Mouse (Mus musculus) brain, embryonic 14.5 days (tissue): ENCODE results near the gene AW011738. TPM values are rescaled to one million over a fixed set of nuclear protein-coding genes. Genes with fewer than 3 reads are reported as not detected.

Experiments
- DNase-seq: peaks from one replicate; pipeline ENCODE4 v3.0.0-alpha.2; 2011; ENCODE audit warnings: low read depth
- CTCF ChIP-seq: fragments of 200-500 bp; IDR thresholded peaks from 2 replicates; pipeline ENCODE4 v1.5.1; 2012; ENCODE audit warnings: inconsistent platforms, mild to moderate bottlenecking, moderate library complexity, borderline replicate concordance; ENCODE audit not compliant: insufficient read depth, insufficient read length; ENCODE audit errors: extremely low read depth
- POLR2A ChIP-seq: fragments of 200-500 bp; IDR thresholded peaks from 2 replicates; pipeline ENCODE4 v1.6.1; 2012; ENCODE audit warnings: mild to moderate bottlenecking, inconsistent platforms, borderline replicate concordance; ENCODE audit not compliant: poor library complexity, insufficient read depth, insufficient read length, severe bottlenecking; ENCODE audit errors: extremely low read depth
- polyA plus RNA-seq: library from polyadenylated mRNA; depleted of rRNA; stranded (reverse); fragments of >200 nt; gene quantifications from 2 replicates; pipeline ENCODE4 v1.2.3, GENCODE M21; 2012; rRNA removed

The AW011738 gene
- polyA plus RNA-seq, 1 experiment = 4.8 TPM

GRCm38 (mm10) chr4:156234021-156234501 lies 31.0 kb downstream of the AW011738 start:
- peak; percentile 61 for DNase-seq
- TF ChIP-seq CTCF (no peak), POLR2A (no peak)

GRCm38 (mm10) chr4:156234701-156235213 lies 31.7 kb downstream of the AW011738 start, which contains the start of gene Plekhn1:
Gene Plekhn1, minus strand, starts transcription at chr4:156234857.
- TF ChIP-seq POLR2A (peak; percentile 49; the same call in 1 of the 2 replicates), CTCF (no peak)
- peak; percentile 93 for DNase-seq

- TF ChIP-seq CTCF (peak; percentile 41; the same call in 1 of the 2 replicates), POLR2A (no peak)
- DNase-seq = peak; percentile 92
These were observed 32.3 kb downstream of the AW011738 start for GRCm38 (mm10) chr4:156235360-156235770.

GRCm38 (mm10) chr4:156235808-156236533 lies 32.9 kb downstream of the AW011738 start, which contains the start of gene Noc2l:
Gene Noc2l, plus strand, starts transcription at chr4:156236010.
- TF ChIP-seq POLR2A = peak; percentile 97
- TF ChIP-seq CTCF = no peak
- DNase-seq = peak; percentile 98

- no peak for DNase-seq
- TF ChIP-seq CTCF (no peak), POLR2A (no peak)
These were observed 33.7 kb downstream of the AW011738 start for GRCm38 (mm10) chr4:156236651-156237447.

- TF ChIP-seq CTCF (no peak), POLR2A (no peak)
- DNase-seq = no peak
These were observed 46.5 kb downstream of the AW011738 start for GRCm38 (mm10) chr4:156249567-156249966.

GRCm38 (mm10) chr4:156251081-156251480 lies 48.0 kb downstream of the AW011738 start:
- TF ChIP-seq CTCF (no peak), POLR2A (no peak)
- peak; percentile 55 for DNase-seq

GRCm38 (mm10) chr4:156252140-156252539 lies 49.0 kb downstream of the AW011738 start:
- no peak for DNase-seq

GRCm38 (mm10) chr4:156252619-156253018 lies 49.5 kb downstream of the AW011738 start:
- no peak for TF ChIP-seq POLR2A
- no peak for TF ChIP-seq CTCF
- DNase-seq = no peak

More at GRCm38 (mm10) chr4:156252140-156252539, 49.0 kb downstream of the AW011738 start:
- TF ChIP-seq CTCF (no peak), POLR2A (no peak)

- DNase-seq = no peak
- TF ChIP-seq CTCF (no peak), POLR2A (no peak)
These were observed 49.9 kb downstream of the AW011738 start for GRCm38 (mm10) chr4:156253043-156253442.

GRCm38 (mm10) chr4:156254361-156255077 lies 51.4 kb downstream of the AW011738 start:
- no peak for TF ChIP-seq POLR2A
- TF ChIP-seq CTCF = no peak
- peak; percentile 55 for DNase-seq

Other genes starting within 250 kb of the AW011738 start
- gene C1qtnf12, start 241.0 kb upstream of the AW011738 start, polyA plus RNA-seq = 8.6 and 11.0 TPM in 2 replicates
- gene B3galt6, start 210.7 kb upstream of the AW011738 start, polyA plus RNA-seq = 19.3 and 22.2 TPM in 2 replicates
- gene Sdf4, start 210.4 kb upstream of the AW011738 start, polyA plus RNA-seq = 36.8 and 61.3 TPM in 2 replicates
- gene Tnfrsf4, start 189.5 kb upstream of the AW011738 start, polyA plus RNA-seq = 3.3 and 4.4 TPM in 2 replicates
- 0.24 and 0.25 TPM in 2 replicates for gene Tnfrsf18, start 177.1 kb upstream of the AW011738 start, polyA plus RNA-seq
- 0.05 and 0.23 TPM in 2 replicates for gene Ttll10, start 143.9 kb upstream of the AW011738 start, polyA plus RNA-seq
- gene 9430015G10Rik, start 93.3 kb upstream of the AW011738 start, polyA plus RNA-seq = 68.0 and 85.5 TPM in 2 replicates
- 3.3 and 3.8 TPM in 2 replicates for gene Rnf223, start 72.8 kb upstream of the AW011738 start, polyA plus RNA-seq
- 475 and 507 TPM in 2 replicates for gene Agrn, start 5.8 kb upstream of the AW011738 start, polyA plus RNA-seq
- 0.53 and 0.86 TPM in 2 replicates for gene Isg15, start 2.5 kb upstream of the AW011738 start, polyA plus RNA-seq
- gene Perm1, start 12.6 kb downstream of the AW011738 start, polyA plus RNA-seq = 1.1 and 1.7 TPM in 2 replicates
- gene Plekhn1, start 31.6 kb downstream of the AW011738 start, polyA plus RNA-seq = 86.7 and 116 TPM in 2 replicates
- gene Noc2l, start 32.7 kb downstream of the AW011738 start, polyA plus RNA-seq = 106 and 128 TPM in 2 replicates
- gene Samd11, start 52.4 kb downstream of the AW011738 start, polyA plus RNA-seq = 5.9 and 6.9 TPM in 2 replicates
- gene Vmn2r-ps159, start 127.8 kb downstream of the AW011738 start, polyA plus RNA-seq = not detected in 2 replicates